Comparison of ENCODE assay signal across 26 mouse cellular contexts in the genomic region with DNA sequence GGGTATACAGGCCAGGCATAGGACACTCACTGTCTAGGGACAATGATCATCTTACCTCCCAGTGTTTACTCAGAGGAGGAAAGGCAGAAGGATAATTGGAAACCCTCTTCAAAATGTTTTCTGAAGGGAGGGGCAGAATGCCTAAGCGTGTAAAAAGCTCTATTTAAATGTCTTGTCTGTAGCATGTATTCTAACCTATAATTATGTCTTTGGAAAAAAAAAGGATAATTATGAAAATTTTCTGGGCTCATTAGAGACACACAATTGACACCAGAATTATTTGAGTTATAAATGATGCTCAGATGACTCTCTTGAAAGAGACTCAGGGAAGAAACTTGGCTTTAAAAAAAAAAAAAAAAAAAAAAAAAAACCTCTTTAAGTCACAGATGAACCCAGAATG. TPM values are rescaled to one million over a fixed set of nuclear protein-coding genes. Genes with fewer than 3 reads are reported as not detected.
"Had no signal": no experiment of that assay in that cellular context is flagged by ENCODE, and none has a peak within 500 bp of the region (broad histone marks: within the 10 kb centered on the region; RNA-seq: fewer than 3 reads in every experiment).

No protein-coding gene starts in this region.

- H3K36me3 ChIP-seq: limb, embryonic 12.5 days; limb, embryonic 15.5 days; midbrain, embryonic 10.5 days; midbrain, embryonic 15.5 days; neural tube, embryonic 12.5 days; neural tube, embryonic 15.5 days had no signal

- H3K9ac ChIP-seq: limb, embryonic 12.5 days; limb, embryonic 15.5 days; liver, embryonic 14.5 days; liver, postnatal 0 days; lung, embryonic 14.5 days; midbrain, embryonic 15.5 days; neural tube, embryonic 12.5 days; neural tube, embryonic 15.5 days had no signal

- H3K27me3 ChIP-seq: limb, embryonic 12.5 days; limb, embryonic 15.5 days; midbrain, embryonic 15.5 days; neural tube, embryonic 12.5 days; neural tube, embryonic 15.5 days had no signal

- H3K27ac ChIP-seq: limb, embryonic 12.5 days; limb, embryonic 15.5 days; liver, embryonic 14.5 days; midbrain, embryonic 10.5 days; midbrain, embryonic 15.5 days; neural tube, embryonic 12.5 days; neural tube, embryonic 15.5 days had no signal

- ATAC-seq: liver, postnatal 0 days; midbrain, embryonic 15.5 days had no signal

- H3K4me2 ChIP-seq: limb, embryonic 12.5 days; limb, embryonic 15.5 days; liver, embryonic 11.5 days; lung, embryonic 14.5 days; midbrain, embryonic 15.5 days; neural tube, embryonic 12.5 days; neural tube, embryonic 15.5 days had no signal

- DNase-seq: kidney, adult 9 months; kidney, postnatal 14 days; left cerebral cortex, postnatal 4 days; liver, postnatal 0 days; lung, postnatal 36 days; right cerebral cortex, adult 18-20 months; right cerebral cortex, postnatal 14 days; right cerebral cortex, postnatal 4 days; thymus, adult 18-20 months; thymus, postnatal 36 days had no signal

- H3K9me3 ChIP-seq: limb, embryonic 15.5 days; midbrain, embryonic 10.5 days; midbrain, embryonic 15.5 days; neural tube, embryonic 12.5 days; neural tube, embryonic 15.5 days had no signal

- H3K4me3 ChIP-seq: limb, embryonic 12.5 days; limb, embryonic 15.5 days; megakaryocyte, embryonic 14.5 days; midbrain, embryonic 10.5 days; midbrain, embryonic 15.5 days; neural tube, embryonic 12.5 days; neural tube, embryonic 15.5 days had no signal

- H3K4me1 ChIP-seq: megakaryocyte, embryonic 14.5 days; midbrain, embryonic 10.5 days; midbrain, embryonic 15.5 days; neural tube, embryonic 12.5 days had no signal

RNA-seq across cellular contexts. Expression of gene Gm3045, which starts 38.4 kb away (rescaled TPM):
- total RNA-seq: layer of hippocampus, adult 18-20 months; layer of hippocampus, postnatal 14 days; left cerebral cortex, adult 8-10 months; left cerebral cortex, postnatal 14 days; left cerebral cortex, postnatal 4 days had no signal
- polyA plus RNA-seq: kidney, embryonic 16.5 days; limb, embryonic 12.5 days; liver, embryonic 11.5 days; liver, embryonic 14.5 days; liver, postnatal 0 days; lung, embryonic 14.5 days; midbrain, embryonic 10.5 days; midbrain, embryonic 15.5 days; neural tube, embryonic 12.5 days; neural tube, embryonic 15.5 days; stomach, embryonic 14.5 days had no signal

RNA-seq across cellular contexts. Expression of gene Slc25a48, which starts 50.1 kb away (rescaled TPM):
- total RNA-seq: left cerebral cortex, postnatal 4 days had no signal
- polyA plus RNA-seq: midbrain, embryonic 10.5 days; midbrain, embryonic 15.5 days; neural tube, embryonic 12.5 days had no signal
